Mouse (Mus musculus): ENCODE measurements around the gene Setdb1.

Setdb1 gene

GRCm38 (mm10) chr3:95317414-95318080, 39.5 kb downstream of the Setdb1 start:
- WGBS = 24% methylated on average over 12 of the region's 12 CpGs

DNA sequence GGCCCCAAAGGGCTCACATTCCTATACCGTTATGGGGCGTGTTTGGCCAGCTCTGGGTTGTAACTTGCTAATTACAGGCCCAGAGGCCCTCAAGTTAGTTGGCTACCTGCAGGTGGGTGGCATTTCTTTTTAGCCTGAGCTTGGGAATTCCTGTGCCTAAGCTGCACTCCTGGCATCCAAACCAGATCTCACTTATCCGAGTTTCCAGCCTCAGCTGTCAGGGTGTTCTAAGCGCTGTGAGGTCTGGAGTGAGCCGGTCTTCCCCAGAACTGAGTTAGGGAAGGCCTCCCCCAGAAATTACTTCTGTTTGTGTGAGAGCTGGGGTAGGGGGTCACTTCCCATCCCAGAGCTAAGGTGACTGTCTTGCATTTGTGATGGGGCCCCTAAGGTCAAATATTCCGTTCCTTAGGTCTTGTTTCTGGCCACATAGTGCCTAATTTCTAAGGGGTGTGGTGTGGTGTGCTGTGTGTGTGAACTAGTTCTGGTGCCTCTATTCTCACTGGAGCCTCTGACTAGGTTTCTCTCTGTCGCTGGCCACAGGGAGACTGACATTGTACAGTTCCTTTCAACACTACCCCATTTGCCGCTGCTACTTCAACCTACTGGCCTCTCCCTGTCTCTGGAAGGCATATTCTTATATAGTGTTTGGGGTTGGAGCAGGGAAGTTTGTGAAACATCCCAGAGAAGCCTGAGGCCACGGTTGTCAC, 41.0 kb downstream of the Setdb1 start:
- 22% methylated on average over 9 of the region's 9 CpGs for WGBS

DNA sequence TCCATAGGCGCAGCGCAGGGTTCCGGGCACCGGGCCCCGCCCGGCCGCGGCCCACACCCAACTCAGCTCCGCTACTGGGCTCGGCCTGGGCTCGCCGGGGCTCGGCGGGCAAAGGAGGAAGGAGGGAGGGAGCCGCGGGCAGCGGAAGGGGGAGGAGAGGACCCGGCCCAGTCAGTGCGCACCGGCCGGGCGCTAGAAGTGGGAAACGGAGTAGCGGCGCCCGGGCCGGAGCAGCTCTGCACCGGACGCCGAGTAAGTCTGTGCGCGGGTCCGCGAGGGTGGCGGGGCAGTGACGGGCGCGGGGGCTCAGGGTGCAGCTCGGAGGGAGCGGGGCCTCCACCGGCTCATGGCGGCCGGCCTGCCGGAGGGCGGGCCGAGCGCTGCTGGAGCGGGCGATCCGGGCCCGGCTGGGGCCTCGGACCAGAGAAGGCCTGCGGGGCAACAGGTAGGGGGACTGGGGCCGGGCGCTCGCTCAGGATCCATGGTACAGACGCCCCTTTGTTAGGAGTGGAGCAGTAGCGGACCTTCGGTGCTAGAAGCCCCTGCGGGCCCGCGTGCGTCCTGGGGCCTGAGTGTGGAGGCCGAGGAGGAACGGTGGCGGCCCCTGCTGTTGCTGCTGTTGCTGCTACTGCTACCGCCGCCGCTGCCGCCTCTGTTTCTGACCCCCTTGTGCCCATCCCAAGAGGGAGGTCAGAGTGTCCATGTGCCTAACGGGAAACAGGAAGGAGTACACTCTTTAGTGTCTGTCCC, 41.7 kb downstream of the Setdb1 start:
- WGBS = under 1% methylated on average over 69 of the region's 71 CpGs

- 6% methylated on average over 27 of the region's 27 CpGs for WGBS
Measured at GRCm38 (mm10) chr3:95314486-95315093, 42.4 kb downstream of the Setdb1 start, which contains the start of gene Cers2. Gene Cers2 (plus strand): TSS chr3:95314791.

DNA sequence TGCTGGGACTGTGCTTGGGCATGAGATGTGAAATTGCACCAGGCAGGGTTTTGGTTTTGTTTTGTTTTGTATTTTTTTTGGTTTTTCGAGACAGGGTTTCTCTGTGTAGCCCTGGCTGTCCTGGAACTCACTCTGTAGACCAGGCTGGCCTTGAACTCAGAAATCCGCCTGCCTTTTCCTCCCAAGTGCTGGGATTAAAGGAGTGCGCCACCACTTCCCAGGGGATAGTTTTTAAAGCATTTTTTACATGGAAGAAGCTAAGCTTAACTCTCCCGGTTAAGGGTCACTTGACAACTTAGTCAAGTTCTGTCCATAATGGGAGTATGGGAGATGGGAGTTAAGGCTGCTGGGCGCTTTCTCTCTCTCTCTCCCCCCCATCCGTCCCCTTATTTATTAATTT, 42.9 kb downstream of the Setdb1 start:
- 73% methylated on average over 6 of the region's 6 CpGs for WGBS

DNA sequence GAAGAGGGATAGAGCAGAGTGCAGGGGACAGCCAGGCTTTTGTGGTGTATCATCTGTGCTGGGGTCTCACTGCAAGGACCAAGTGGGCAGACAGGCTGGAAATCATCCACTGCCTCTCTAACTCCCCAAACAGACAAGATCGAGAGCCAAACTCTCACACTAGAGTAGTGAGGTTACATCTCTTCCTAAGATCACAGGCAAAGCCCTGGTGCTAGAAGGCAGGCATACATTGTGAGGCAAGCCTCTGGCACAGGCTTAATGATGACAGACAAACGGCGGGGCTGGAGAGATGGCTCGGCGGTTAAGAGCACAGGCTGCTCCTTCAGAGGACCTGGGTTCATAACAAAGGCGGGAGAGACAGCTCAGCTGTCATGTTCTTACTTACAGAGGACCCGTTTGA, 43.5 kb downstream of the Setdb1 start:
- 71% methylated on average over 7 of the region's 7 CpGs for whole genome bisulfite sequencing

DNA sequence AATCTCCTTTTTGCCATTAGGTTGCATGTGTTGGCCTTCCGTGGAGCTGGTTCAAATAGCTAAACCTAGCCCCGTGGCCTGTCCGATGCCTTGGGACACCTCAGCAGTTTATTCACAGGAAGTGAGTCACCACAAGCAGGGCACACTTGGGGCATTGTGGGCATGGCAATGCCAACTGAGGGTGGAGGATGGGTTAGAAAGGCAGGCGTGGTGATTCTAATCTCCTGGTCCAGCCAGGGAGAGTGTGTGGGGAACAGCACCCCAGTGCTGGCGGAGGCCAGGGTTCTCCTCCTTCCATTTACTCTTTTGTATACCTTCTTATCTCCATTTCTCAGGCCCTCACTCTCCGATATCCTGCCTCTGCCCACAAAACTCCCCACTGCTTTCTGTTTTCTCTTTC, 44.4 kb downstream of the Setdb1 start:
- WGBS = 73% methylated on average over 6 of the region's 6 CpGs

DNA sequence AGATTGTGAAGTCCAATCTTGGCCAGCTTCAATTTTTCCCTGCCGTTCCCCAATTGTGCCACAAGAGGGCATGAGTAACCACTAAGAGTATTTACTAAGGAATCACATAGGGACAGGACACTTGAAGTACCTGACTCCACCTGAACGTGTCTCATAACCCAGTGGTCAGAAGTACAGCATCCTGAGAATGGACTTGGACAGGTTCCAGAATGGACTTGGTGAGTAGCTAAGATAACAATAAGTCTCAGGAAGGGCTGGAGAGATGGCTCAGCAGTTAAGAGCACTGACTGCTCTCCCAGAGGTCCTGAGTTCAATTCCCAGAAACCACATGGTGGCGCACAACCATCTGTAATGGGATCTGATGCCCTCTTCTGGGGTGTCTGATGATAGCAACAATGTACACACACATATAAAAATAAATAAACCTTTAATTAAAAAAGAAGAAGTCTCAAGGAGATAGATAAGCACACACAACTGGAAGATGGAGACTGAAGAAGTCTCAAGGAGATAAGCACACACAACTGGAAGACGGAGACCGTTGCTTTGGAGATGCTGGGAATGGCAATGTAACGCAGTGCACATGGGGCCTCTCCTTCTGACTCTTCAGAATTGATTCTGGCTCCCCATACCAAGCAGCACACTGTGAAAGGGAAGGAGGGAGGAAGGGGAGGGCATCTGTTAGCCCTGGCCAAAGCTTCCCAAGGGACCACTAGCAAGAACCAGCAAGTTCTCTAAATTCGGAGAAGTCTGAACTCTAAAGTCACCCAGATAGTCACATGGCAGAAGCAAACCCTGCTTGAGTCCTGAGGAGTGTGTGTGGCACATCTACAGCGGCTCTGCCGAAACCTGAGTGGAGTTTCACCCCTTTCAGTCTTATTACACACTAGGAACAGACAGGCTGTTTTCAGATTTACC, 45.8 kb downstream of the Setdb1 start:
- WGBS = 66% methylated on average over 9 of the region's 9 CpGs

DNA sequence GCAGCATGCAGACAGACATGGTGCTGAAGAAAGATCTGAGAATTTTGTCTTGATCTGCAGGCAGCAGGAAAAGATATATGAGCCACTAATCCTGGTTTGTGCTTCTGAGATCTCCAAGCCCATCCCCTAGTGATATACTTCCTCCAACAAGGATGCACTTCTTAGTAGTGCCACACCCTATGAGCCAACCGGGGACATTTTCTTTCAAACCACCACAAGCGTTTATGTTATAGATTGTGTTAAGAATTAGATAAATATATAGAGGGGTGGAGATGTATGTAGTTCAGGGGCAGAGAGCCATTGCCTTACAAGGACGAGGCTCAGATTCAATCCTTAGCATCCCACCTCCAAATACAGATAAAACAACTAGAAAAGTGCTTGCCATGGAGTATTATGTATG, 46.5 kb downstream of the Setdb1 start:
- WGBS = 61% methylated on average over 3 of the region's 3 CpGs

GRCm38 (mm10) chr3:95307100-95307499, 49.9 kb downstream of the Setdb1 start, which contains the start of gene Anxa9:
Gene Anxa9 (minus strand): TSS chr3:95307176.
- 76% methylated on average over 7 of the region's 7 CpGs for WGBS

GRCm38 (mm10) chr3:95306244-95306643, 50.8 kb downstream of the Setdb1 start:
- WGBS = 86% methylated on average over 4 of the region's 4 CpGs

GRCm38 (mm10) chr3:95301204-95301796, 55.7 kb downstream of the Setdb1 start:
- WGBS = 98% methylated on average over 3 of the region's 3 CpGs

DNA sequence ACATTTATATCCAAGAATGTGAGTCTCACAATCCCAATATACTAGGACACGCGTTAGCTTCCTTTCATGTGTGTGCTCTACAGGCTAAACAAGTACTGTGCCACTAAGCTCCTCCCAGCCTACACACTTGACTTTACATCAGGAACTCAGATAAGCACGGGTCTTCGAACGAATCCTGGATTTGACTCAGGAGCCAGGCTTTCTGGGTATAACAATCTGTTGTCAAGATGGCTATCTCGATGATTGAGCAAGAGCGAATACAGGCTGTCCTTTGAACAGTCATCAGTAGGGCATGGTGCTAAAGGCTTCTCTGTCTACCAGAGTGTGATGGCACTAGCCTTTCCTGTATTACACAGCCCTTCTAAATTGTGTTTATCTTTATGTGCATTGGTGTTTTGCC, 59.0 kb downstream of the Setdb1 start:
- WGBS = 82% methylated on average over 7 of the region's 7 CpGs

DNA sequence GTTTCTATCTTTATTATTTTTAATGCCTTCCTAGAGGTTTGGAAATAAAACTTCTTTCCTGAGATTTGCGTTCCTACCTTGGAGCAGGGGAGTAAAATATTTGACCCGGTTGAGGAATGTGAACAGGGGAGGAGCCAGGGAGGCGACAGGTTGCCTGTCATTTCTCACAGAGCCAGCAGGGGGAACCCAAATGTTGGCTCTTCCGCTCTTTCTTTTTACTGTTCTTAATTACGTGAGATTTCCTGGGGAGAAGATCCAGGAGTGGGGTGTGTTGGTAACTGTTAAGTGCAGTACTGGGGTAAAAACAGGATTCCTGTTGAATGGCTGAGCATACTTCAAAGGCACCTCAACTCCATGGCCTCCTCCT, 60.9 kb downstream of the Setdb1 start:
- WGBS = 20% methylated on average over 5 of the region's 5 CpGs

GRCm38 (mm10) chr3:95295321-95296102, 61.5 kb downstream of the Setdb1 start:
- 78% methylated on average over 11 of the region's 11 CpGs for WGBS

DNA sequence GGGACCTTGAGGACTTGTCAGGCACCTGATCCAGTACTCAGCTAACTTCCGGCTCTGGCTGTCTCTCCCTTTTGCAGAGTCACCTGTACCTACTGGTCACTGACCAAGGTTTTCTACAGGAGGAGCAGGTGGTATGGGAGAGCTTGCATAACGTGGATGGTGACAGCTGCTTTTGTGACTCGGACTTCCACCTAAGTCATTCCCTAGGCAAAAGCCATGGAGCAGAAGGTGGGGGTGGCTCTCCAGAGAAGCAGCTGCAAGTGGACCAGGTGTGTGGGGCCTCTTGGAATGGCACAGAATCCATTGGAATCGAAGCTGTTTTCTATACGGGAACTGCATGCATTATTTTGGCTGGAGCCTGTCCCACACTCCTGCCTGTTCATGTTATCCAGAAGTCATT, 62.3 kb downstream of the Setdb1 start:
- 71% methylated on average over 5 of the region's 5 CpGs for WGBS

- 75% methylated on average over 7 of the region's 7 CpGs for WGBS
Measured at GRCm38 (mm10) chr3:95294316-95294715, 62.7 kb downstream of the Setdb1 start.

GRCm38 (mm10) chr3:95293537-95293936, 63.5 kb downstream of the Setdb1 start:
- WGBS = 72% methylated on average over 11 of the region's 11 CpGs

GRCm38 (mm10) chr3:95292899-95293298, 64.1 kb downstream of the Setdb1 start:
- 89% methylated on average over 2 of the region's 2 CpGs for WGBS

DNA sequence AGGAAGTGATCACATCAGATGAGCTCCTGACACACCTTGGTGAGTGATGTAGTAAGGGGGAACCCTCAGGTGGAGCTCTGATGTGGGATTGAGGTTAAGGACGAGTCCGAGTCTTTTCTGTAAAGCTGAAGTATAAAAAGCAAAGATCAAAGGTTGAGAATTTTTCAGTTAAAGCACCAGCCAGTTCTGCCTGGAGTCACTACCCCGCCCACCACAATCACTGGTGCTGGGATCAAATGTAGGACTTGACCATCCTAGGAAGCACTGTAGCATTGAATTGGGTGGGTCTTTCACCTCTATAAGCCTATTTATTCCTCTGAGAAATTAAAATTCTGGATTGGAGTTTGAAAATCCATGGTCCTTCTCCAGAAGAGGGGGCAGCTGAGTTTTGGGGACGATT, 66.0 kb downstream of the Setdb1 start:
- 78% methylated on average over 4 of the region's 4 CpGs for WGBS

All from cerebral cortex, adult 2 months (tissue).